Mouse (Mus musculus) kidney, embryonic 14.5 days (tissue): ENCODE data around the gene Zwilch. TPM values are rescaled to one million over a fixed set of nuclear protein-coding genes. Genes with fewer than 3 reads are reported as not detected.

ENCODE experiments used
- ATAC-seq: fragments of 200-750 bp; cut with Nextera tagmentation; 2 replicates; pipeline ENCODE4 v1.8.0; 2017; ENCODE audit warnings: moderate number of reproducible peaks, mild to moderate bottlenecking, moderate TSS enrichment, moderate library complexity; ENCODE audit not compliant: low FRiP score, low TSS enrichment
- H3K27ac ChIP-seq: fragments of 300-500 bp; sonication (generic); 2 replicates; pipeline ENCODE4 v1.5.1; 2014; ENCODE audit warnings: low read depth, mild to moderate bottlenecking, low read length, moderate library complexity, mixed read lengths
- H3K27me3 ChIP-seq: fragments of 300-500 bp; sonication (generic); 2 replicates; pipeline ENCODE4 v1.6.1; 2014; ENCODE audit warnings: mild to moderate bottlenecking, low read length; ENCODE audit not compliant: control insufficient read depth, insufficient read depth
- H3K36me3 ChIP-seq: fragments of 300-500 bp; sonication (generic); 2 replicates; pipeline ENCODE4 v1.6.1; 2014; ENCODE audit warnings: low read length, mixed read lengths; ENCODE audit not compliant: control insufficient read depth, insufficient read depth
- H3K4me1 ChIP-seq: fragments of 300-500 bp; sonication (generic); 2 replicates; pipeline ENCODE4 v1.6.1; 2014; ENCODE audit warnings: low read length, mixed read lengths; ENCODE audit not compliant: control insufficient read depth, insufficient read depth
- H3K4me2 ChIP-seq: fragments of 300-500 bp; sonication (generic); replicated peaks from 2 replicates; pipeline ENCODE4 v1.6.1; 2014; ENCODE audit warnings: low read depth, mild to moderate bottlenecking, low read length
- H3K4me3 ChIP-seq: fragments of 300-500 bp; sonication (generic); 2 replicates; pipeline ENCODE4 v1.5.1; 2014; ENCODE audit warnings: mild to moderate bottlenecking, low read length
- H3K9ac ChIP-seq: fragments of 300-500 bp; sonication (generic); 2 replicates; pipeline ENCODE4 v1.6.1; 2014; ENCODE audit warnings: low read depth, mild to moderate bottlenecking, low read length, moderate library complexity
- H3K9me3 ChIP-seq: fragments of 300-500 bp; sonication (generic); 2 replicates; pipeline ENCODE4 v1.6.1; 2016; ENCODE audit warnings: low read length; ENCODE audit not compliant: control insufficient read depth
- WGBS: fragments of 180-500 bp; shearing (Covaris S2); extraction: QIAGEN DNeasy Blood & Tissue Kit; methylation state at CpG from one replicate; pipeline ENCODE4 v1.1.7; 2014; 5-methylcytosine and 5-hydroxymethylcytosine counted together
- polyA plus RNA-seq: library from polyadenylated mRNA; unstranded; fragments of >200 nt; fragmentation: Nextera tagmentation; extraction: Ambion mirVana; gene quantifications from 2 replicates; pipeline ENCODE4 v1.2.1, GENCODE M21; 2014

Gene Zwilch
- 17.3 and 34.4 TPM in 2 replicates for polyA plus RNA-seq

- WGBS = under 1% methylated on average over 42 of the region's 42 CpGs
- no peaks in the 10 kb centered on the region for H3K27me3 ChIP-seq
- H3K36me3 ChIP-seq = peaks cover 37% of the 10 kb centered on the region
- peak within 1 kb of the TSS; percentile 69 for H3K4me2 ChIP-seq
- H3K4me3 ChIP-seq = peak within 1 kb of the TSS; percentile 69
- H3K4me1 ChIP-seq = 0 out of 2 replicates have a peak, but pooled peaks cover 7% of the 10 kb centered on the region
- H3K9ac ChIP-seq = peak within 1 kb of the TSS; percentile 80
- ATAC-seq = peak; percentile 89
- no peaks in the 10 kb centered on the region for H3K9me3 ChIP-seq
- peak within 1 kb of the TSS; percentile 86 for H3K27ac ChIP-seq
These were observed at the start of gene Zwilch, which contains the start of gene Rpl4 for GRCm38 (mm10) chr9:64172816-64173665. Gene Zwilch, minus strand, starts transcription at chr9:64173104. Gene Rpl4, plus strand, starts transcription at chr9:64173375.

- no peak overlapping the region for H3K9ac ChIP-seq
- WGBS = 51% methylated on average over 2 of the region's 2 CpGs
- peaks cover 21% of the 10 kb centered on the region for H3K4me1 ChIP-seq
- H3K4me2 ChIP-seq = no peak overlapping the region
- H3K36me3 ChIP-seq = no peaks in the 10 kb centered on the region
- H3K27me3 ChIP-seq = no peaks in the 10 kb centered on the region
- H3K4me3 ChIP-seq = no peak overlapping the region
- H3K9me3 ChIP-seq = no peaks in the 10 kb centered on the region
- no peak overlapping the region for H3K27ac ChIP-seq
- ATAC-seq = no peak
These were observed 49.2 kb upstream of the Zwilch start for GRCm38 (mm10) chr9:64222098-64222497.

GRCm38 (mm10) chr9:64221480-64221879 is 48.6 kb upstream of the Zwilch start:
- H3K9ac ChIP-seq = no peak overlapping the region
- no peaks in the 10 kb centered on the region for H3K36me3 ChIP-seq
- peaks cover 21% of the 10 kb centered on the region for H3K4me1 ChIP-seq
- ATAC-seq = no peak
- no peaks in the 10 kb centered on the region for H3K9me3 ChIP-seq
- no peak overlapping the region for H3K4me3 ChIP-seq
- 78% methylated on average over 4 of the region's 4 CpGs for WGBS
- no peak overlapping the region for H3K4me2 ChIP-seq
- H3K27ac ChIP-seq = no peak overlapping the region
- no peaks in the 10 kb centered on the region for H3K27me3 ChIP-seq

GRCm38 (mm10) chr9:64220603-64221002 is 47.7 kb upstream of the Zwilch start:
- Histone ChIP-seq H3K27me3 (no peaks in the 10 kb centered on the region), H3K36me3 (no peaks in the 10 kb centered on the region), H3K4me1 (peaks cover 21% of the 10 kb centered on the region), H3K9me3 (no peaks in the 10 kb centered on the region), H3K27ac (no peak overlapping the region), H3K4me3 (no peak overlapping the region), H3K4me2 (no peak overlapping the region), H3K9ac (no peak overlapping the region)
- WGBS = 47% methylated on average over 1 of the region's 1 CpGs
- no peak for ATAC-seq

- Histone ChIP-seq H3K9me3 (no peaks in the 10 kb centered on the region), H3K4me3 (no peak overlapping the region), H3K4me2 (no peak overlapping the region), H3K27ac (peak overlapping the region; percentile 73; the same call in 1 of the 2 replicates), H3K9ac (no peak overlapping the region), H3K27me3 (no peaks in the 10 kb centered on the region), H3K36me3 (no peaks in the 10 kb centered on the region), H3K4me1 (peaks cover 21% of the 10 kb centered on the region)
- 0 out of 2 replicates have a peak, but pooled peaks have one; percentile 30 for ATAC-seq
- WGBS = 72% methylated on average over 10 of the region's 10 CpGs
These were observed 47.0 kb upstream of the Zwilch start for GRCm38 (mm10) chr9:64219772-64220420.

- Histone ChIP-seq H3K27ac (peak overlapping the region; percentile 73; the same call in 1 of the 2 replicates), H3K4me1 (peaks cover 21% of the 10 kb centered on the region), H3K27me3 (no peaks in the 10 kb centered on the region), H3K9ac (no peak overlapping the region), H3K4me3 (no peak overlapping the region), H3K4me2 (no peak overlapping the region), H3K9me3 (no peaks in the 10 kb centered on the region), H3K36me3 (no peaks in the 10 kb centered on the region)
- ATAC-seq = no peak
- 42% methylated on average over 1 of the region's 1 CpGs for WGBS
These were observed 46.4 kb upstream of the Zwilch start for GRCm38 (mm10) chr9:64219305-64219704.

GRCm38 (mm10) chr9:64217887-64218286 is 45.0 kb upstream of the Zwilch start:
- no peak overlapping the region for H3K27ac ChIP-seq
- H3K4me2 ChIP-seq = no peak overlapping the region
- H3K27me3 ChIP-seq = no peaks in the 10 kb centered on the region
- no peaks in the 10 kb centered on the region for H3K9me3 ChIP-seq
- H3K9ac ChIP-seq = no peak overlapping the region
- no peak for ATAC-seq
- peaks cover 21% of the 10 kb centered on the region for H3K4me1 ChIP-seq
- no peak overlapping the region for H3K4me3 ChIP-seq
- H3K36me3 ChIP-seq = no peaks in the 10 kb centered on the region

GRCm38 (mm10) chr9:64216641-64217040 is 43.7 kb upstream of the Zwilch start:
- no peak for ATAC-seq
- peaks cover 21% of the 10 kb centered on the region for H3K4me1 ChIP-seq
- WGBS = 95% methylated on average over 2 of the region's 2 CpGs
- H3K4me2 ChIP-seq = no peak overlapping the region
- no peaks in the 10 kb centered on the region for H3K9me3 ChIP-seq
- H3K4me3 ChIP-seq = no peak overlapping the region
- H3K9ac ChIP-seq = no peak overlapping the region
- H3K36me3 ChIP-seq = peaks cover 8% of the 10 kb centered on the region
- H3K27me3 ChIP-seq = no peaks in the 10 kb centered on the region
- H3K27ac ChIP-seq = no peak overlapping the region

GRCm38 (mm10) chr9:64216090-64216489 is 43.2 kb upstream of the Zwilch start:
- Histone ChIP-seq H3K4me2 (no peak overlapping the region), H3K4me3 (no peak overlapping the region), H3K36me3 (peaks cover 8% of the 10 kb centered on the region), H3K27me3 (no peaks in the 10 kb centered on the region), H3K9me3 (no peaks in the 10 kb centered on the region), H3K27ac (no peak overlapping the region), H3K4me1 (peaks cover 21% of the 10 kb centered on the region), H3K9ac (no peak overlapping the region)
- no peak for ATAC-seq
- WGBS = 77% methylated on average over 4 of the region's 4 CpGs
